Mouse (Mus musculus): Measurements from ENCODE around the gene Ifitm3. TPM values are rescaled to one million over a fixed set of nuclear protein-coding genes. Genes with fewer than 3 reads are reported as not detected.

Ifitm3 gene
- polyA plus RNA-seq (2014; fragmentation: Nextera tagmentation; extraction: Ambion mirVana) = 32.5 and 36.2 TPM in 2 replicates

- peak within 1 kb of the TSS; percentile 58; the same call in 1 of the 2 replicates for H3K9ac ChIP-seq (ENCODE audit: low read depth, low read length)
- H3K27me3 ChIP-seq (ENCODE audit: control insufficient read depth, insufficient read depth, low read length) = 0 out of 2 replicates have a peak, but pooled peaks cover 10% of the 10 kb centered on the region
- H3K4me2 ChIP-seq = peak within 1 kb of the TSS; percentile 58
- no peaks in the 10 kb centered on the region for H3K36me3 ChIP-seq (ENCODE audit: control insufficient read depth, insufficient read depth, low read length)
- peaks cover 6% of the 10 kb centered on the region; the same call in 1 of the 2 replicates for H3K4me1 ChIP-seq (ENCODE audit: control insufficient read depth, insufficient read depth, low read length)
- 17% methylated on average over 10 of the region's 10 CpGs for WGBS (ENCODE audit: insufficient replicate concordance)
- peak within 1 kb of the TSS; percentile 35; the same call in 1 of the 2 replicates for H3K27ac ChIP-seq (ENCODE audit: low read depth, low read length)
- ATAC-seq (replicated peaks; ENCODE audit: insufficient number of reproducible peaks, low FRiP score, low TSS enrichment) = no peak
- no peaks in the 10 kb centered on the region for H3K9me3 ChIP-seq (replicated peaks; ENCODE audit: control insufficient read depth, low read length)
- peak within 1 kb of the TSS; percentile 38 for H3K4me3 ChIP-seq (ENCODE audit: low read depth, low read length)
These were observed at the start of gene Ifitm3 for GRCm38 (mm10) chr7:141010593-141010992. Ifitm3 (minus strand) TSS chr7:141010770.

DNA sequence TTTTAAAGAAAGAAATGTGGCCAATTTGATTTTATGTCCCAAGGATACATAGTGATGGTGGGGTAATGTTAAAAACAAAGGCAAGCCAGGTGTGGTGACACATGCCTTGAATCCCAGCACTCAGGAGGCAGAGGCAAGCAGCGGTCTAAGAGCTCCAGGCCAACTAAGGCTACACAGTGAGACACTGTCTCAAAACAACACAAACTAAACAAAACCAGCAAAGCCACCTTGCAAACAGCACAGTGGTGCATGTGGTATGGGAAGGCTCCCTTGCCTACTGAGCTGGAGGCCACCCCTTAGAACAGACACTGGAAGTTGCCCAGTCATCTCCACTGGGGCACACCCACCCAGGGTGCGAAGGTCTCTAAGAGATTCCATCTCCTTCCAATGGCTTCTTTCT is 49.4 kb upstream of the Ifitm3 start:
- no peaks in the 10 kb centered on the region for H3K9me3 ChIP-seq (replicated peaks; ENCODE audit: control insufficient read depth, low read length)
- 0 out of 2 replicates have a peak, but pooled peaks cover 4% of the 10 kb centered on the region for H3K4me1 ChIP-seq (ENCODE audit: control insufficient read depth, insufficient read depth, low read length)
- H3K4me2 ChIP-seq = peak overlapping the region; percentile 92
- H3K9ac ChIP-seq (ENCODE audit: low read depth, low read length) = no peak overlapping the region
- H3K27me3 ChIP-seq (ENCODE audit: control insufficient read depth, insufficient read depth, low read length) = peaks cover 55% of the 10 kb centered on the region
- no peak for ATAC-seq (replicated peaks; ENCODE audit: insufficient number of reproducible peaks, low FRiP score, low TSS enrichment)
- peak overlapping the region; percentile 63 for H3K4me3 ChIP-seq (ENCODE audit: low read depth, low read length)
- H3K36me3 ChIP-seq (ENCODE audit: control insufficient read depth, insufficient read depth, low read length) = no peaks in the 10 kb centered on the region
- 81% methylated on average over 2 of the region's 2 CpGs for WGBS (ENCODE audit: insufficient replicate concordance)
- no peak overlapping the region for H3K27ac ChIP-seq (ENCODE audit: low read depth, low read length)

GRCm38 (mm10) chr7:141058601-141059341 is 48.2 kb upstream of the Ifitm3 start:
- Histone ChIP-seq H3K36me3 (ENCODE audit: control insufficient read depth, insufficient read depth, low read length) (no peaks in the 10 kb centered on the region), H3K4me1 (ENCODE audit: control insufficient read depth, insufficient read depth, low read length) (0 out of 2 replicates have a peak, but pooled peaks cover 4% of the 10 kb centered on the region), H3K27me3 (ENCODE audit: control insufficient read depth, insufficient read depth, low read length) (peaks cover 53% of the 10 kb centered on the region), H3K4me3 (ENCODE audit: low read depth, low read length) (no peak overlapping the region), H3K9ac (ENCODE audit: low read depth, low read length) (no peak overlapping the region), H3K4me2 (no peak overlapping the region), H3K9me3 (replicated peaks; ENCODE audit: control insufficient read depth, low read length) (no peaks in the 10 kb centered on the region), H3K27ac (ENCODE audit: low read depth, low read length) (no peak overlapping the region)
- WGBS (ENCODE audit: insufficient replicate concordance) = 80% methylated on average over 14 of the region's 14 CpGs
- no peak for ATAC-seq (replicated peaks; ENCODE audit: insufficient number of reproducible peaks, low FRiP score, low TSS enrichment)

GRCm38 (mm10) chr7:141057541-141057940 is 47.0 kb upstream of the Ifitm3 start:
- Histone ChIP-seq H3K27ac (ENCODE audit: low read depth, low read length) (no peak overlapping the region), H3K27me3 (ENCODE audit: control insufficient read depth, insufficient read depth, low read length) (peaks cover 46% of the 10 kb centered on the region), H3K4me3 (ENCODE audit: low read depth, low read length) (no peak overlapping the region), H3K4me1 (ENCODE audit: control insufficient read depth, insufficient read depth, low read length) (0 out of 2 replicates have a peak, but pooled peaks cover 4% of the 10 kb centered on the region), H3K4me2 (no peak overlapping the region), H3K9me3 (replicated peaks; ENCODE audit: control insufficient read depth, low read length) (no peaks in the 10 kb centered on the region), H3K9ac (ENCODE audit: low read depth, low read length) (no peak overlapping the region), H3K36me3 (ENCODE audit: control insufficient read depth, insufficient read depth, low read length) (no peaks in the 10 kb centered on the region)
- WGBS (ENCODE audit: insufficient replicate concordance) = 90% methylated on average over 1 of the region's 1 CpGs
- no peak for ATAC-seq (replicated peaks; ENCODE audit: insufficient number of reproducible peaks, low FRiP score, low TSS enrichment)

DNA sequence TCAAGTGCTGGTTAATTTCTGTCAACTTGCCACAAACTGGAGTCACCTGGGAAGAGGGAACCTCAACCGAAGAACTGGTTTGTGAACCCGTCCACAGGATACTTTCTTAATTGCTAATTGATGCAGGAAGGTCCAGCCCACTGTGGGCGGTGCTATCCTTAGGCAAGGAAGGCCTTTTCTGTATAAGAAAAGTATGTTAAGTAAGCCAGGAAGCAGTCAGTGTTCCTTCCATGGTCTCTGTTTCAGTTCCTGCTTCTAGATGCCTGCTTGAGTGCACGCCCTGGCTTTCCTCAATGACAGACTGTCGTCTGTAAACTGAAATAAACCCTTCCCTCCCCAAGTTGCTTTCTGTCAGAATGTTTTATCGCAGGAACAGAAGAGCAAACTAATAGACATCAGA is 46.4 kb upstream of the Ifitm3 start:
- Histone ChIP-seq H3K4me2 (no peak overlapping the region), H3K27me3 (ENCODE audit: control insufficient read depth, insufficient read depth, low read length) (peaks cover 40% of the 10 kb centered on the region), H3K36me3 (ENCODE audit: control insufficient read depth, insufficient read depth, low read length) (no peaks in the 10 kb centered on the region), H3K9ac (ENCODE audit: low read depth, low read length) (no peak overlapping the region), H3K27ac (ENCODE audit: low read depth, low read length) (no peak overlapping the region), H3K9me3 (replicated peaks; ENCODE audit: control insufficient read depth, low read length) (no peaks in the 10 kb centered on the region), H3K4me1 (ENCODE audit: control insufficient read depth, insufficient read depth, low read length) (0 out of 2 replicates have a peak, but pooled peaks cover 4% of the 10 kb centered on the region), H3K4me3 (ENCODE audit: low read depth, low read length) (no peak overlapping the region)
- ATAC-seq (replicated peaks; ENCODE audit: insufficient number of reproducible peaks, low FRiP score, low TSS enrichment) = no peak
- WGBS (ENCODE audit: insufficient replicate concordance) = 84% methylated on average over 6 of the region's 6 CpGs

DNA sequence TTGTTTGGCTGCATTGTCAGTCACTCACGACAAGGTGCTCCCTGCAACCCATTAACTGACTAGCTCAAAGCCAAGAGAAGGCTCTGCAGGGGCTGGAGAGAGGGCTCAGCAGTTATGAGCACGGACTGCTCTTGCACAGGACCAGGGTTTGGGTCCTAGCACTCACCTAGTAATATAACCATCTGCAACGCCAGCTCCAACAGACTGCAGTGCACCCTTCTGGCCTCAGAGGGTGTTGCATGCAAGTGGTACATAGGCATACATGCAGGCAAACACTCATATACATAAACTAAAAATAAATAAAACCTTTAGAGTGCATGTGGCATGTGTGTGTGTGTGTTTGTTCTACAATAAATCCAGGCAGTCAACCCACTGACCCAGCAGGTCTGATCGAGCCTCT is 45.2 kb upstream of the Ifitm3 start:
- Histone ChIP-seq H3K9me3 (replicated peaks; ENCODE audit: control insufficient read depth, low read length) (no peaks in the 10 kb centered on the region), H3K4me2 (no peak overlapping the region), H3K9ac (ENCODE audit: low read depth, low read length) (no peak overlapping the region), H3K27me3 (ENCODE audit: control insufficient read depth, insufficient read depth, low read length) (peaks cover 28% of the 10 kb centered on the region), H3K4me3 (ENCODE audit: low read depth, low read length) (no peak overlapping the region), H3K27ac (ENCODE audit: low read depth, low read length) (no peak overlapping the region), H3K4me1 (ENCODE audit: control insufficient read depth, insufficient read depth, low read length) (no peaks in the 10 kb centered on the region), H3K36me3 (ENCODE audit: control insufficient read depth, insufficient read depth, low read length) (no peaks in the 10 kb centered on the region)
- no peak for ATAC-seq (replicated peaks; ENCODE audit: insufficient number of reproducible peaks, low FRiP score, low TSS enrichment)
- 70% methylated on average over 4 of the region's 4 CpGs for WGBS (ENCODE audit: insufficient replicate concordance)

GRCm38 (mm10) chr7:141052421-141052820 is 41.9 kb upstream of the Ifitm3 start:
- Histone ChIP-seq H3K4me1 (ENCODE audit: control insufficient read depth, insufficient read depth, low read length) (peaks cover 4% of the 10 kb centered on the region; the same call in 1 of the 2 replicates), H3K9me3 (replicated peaks; ENCODE audit: control insufficient read depth, low read length) (no peaks in the 10 kb centered on the region), H3K4me2 (no peak overlapping the region), H3K36me3 (ENCODE audit: control insufficient read depth, insufficient read depth, low read length) (no peaks in the 10 kb centered on the region), H3K27ac (ENCODE audit: low read depth, low read length) (no peak overlapping the region), H3K4me3 (ENCODE audit: low read depth, low read length) (no peak overlapping the region), H3K27me3 (ENCODE audit: control insufficient read depth, insufficient read depth, low read length) (no peaks in the 10 kb centered on the region), H3K9ac (ENCODE audit: low read depth, low read length) (no peak overlapping the region)
- ATAC-seq (replicated peaks; ENCODE audit: insufficient number of reproducible peaks, low FRiP score, low TSS enrichment) = no peak
- 67% methylated on average over 2 of the region's 2 CpGs for WGBS (ENCODE audit: insufficient replicate concordance)

GRCm38 (mm10) chr7:141052016-141052415 is 41.4 kb upstream of the Ifitm3 start:
- no peak overlapping the region for H3K4me3 ChIP-seq (ENCODE audit: low read depth, low read length)
- ATAC-seq (replicated peaks; ENCODE audit: insufficient number of reproducible peaks, low FRiP score, low TSS enrichment) = no peak
- 85% methylated on average over 4 of the region's 4 CpGs for WGBS (ENCODE audit: insufficient replicate concordance)

More at GRCm38 (mm10) chr7:141052016-141052415, 41.4 kb upstream of the Ifitm3 start:
- H3K4me1 ChIP-seq (ENCODE audit: control insufficient read depth, insufficient read depth, low read length) = peaks cover 8% of the 10 kb centered on the region; the same call in 1 of the 2 replicates
- H3K4me2 ChIP-seq = no peak overlapping the region
- H3K9me3 ChIP-seq (replicated peaks; ENCODE audit: control insufficient read depth, low read length) = no peaks in the 10 kb centered on the region
- H3K27me3 ChIP-seq (ENCODE audit: control insufficient read depth, insufficient read depth, low read length) = peaks cover 1% of the 10 kb centered on the region; the same call in 1 of the 2 replicates
- H3K36me3 ChIP-seq (ENCODE audit: control insufficient read depth, insufficient read depth, low read length) = no peaks in the 10 kb centered on the region
- H3K9ac ChIP-seq (ENCODE audit: low read depth, low read length) = no peak overlapping the region
- no peak overlapping the region for H3K27ac ChIP-seq (ENCODE audit: low read depth, low read length)
